16 mouse cellular contexts compared by ENCODE assay signal in the genomic region with DNA sequence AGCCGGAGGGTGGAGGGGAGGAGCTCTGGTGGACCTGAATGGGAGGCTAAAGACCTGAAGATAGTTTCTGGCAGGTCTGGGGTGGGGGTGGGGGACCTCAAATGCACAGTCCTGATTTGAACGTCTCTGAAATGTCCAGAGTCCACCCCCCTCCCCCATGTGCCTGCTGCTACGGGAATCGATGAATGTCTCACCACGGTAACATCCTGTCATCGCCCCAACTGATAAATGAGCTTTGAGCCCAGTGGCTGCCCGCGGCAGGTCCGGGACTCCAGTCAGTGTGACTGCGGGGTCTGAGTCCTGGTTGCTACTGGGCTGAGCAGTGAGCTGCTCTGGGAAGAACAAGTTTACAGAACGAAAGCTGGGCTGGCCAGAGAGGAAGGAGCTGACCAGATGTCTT.
DNase-seq lines count a peak whose midpoint lies in the region; ATAC-seq lines count a peak whose summit lies in the region.
"Had no signal": no experiment of that assay in that cellular context is flagged by ENCODE, and none has a peak within 500 bp of the region (broad histone marks: within the 10 kb centered on the region; RNA-seq: fewer than 3 reads in every experiment).

No protein-coding gene starts in this region.

- no peak for DNase-seq in heart, postnatal 36 days
- DNase-seq in neural tube, embryonic 10.5 days (ENCODE audit: extremely low spot score, low spot score): peak; percentile 40
- DNase-seq in liver, embryonic 13.5 days: no peak
- DNase-seq in cerebellum, postnatal 4 days (ENCODE audit: low spot score in 2 of 2): no peak
- DNase-seq in right cerebral cortex, postnatal 10 days (ENCODE audit: low spot score in 2 of 2): no peak
- DNase-seq in cerebellum, postnatal 25 days: no peak
- DNase-seq: adrenal gland, postnatal 25 days; layer of hippocampus, postnatal 36 days had no signal

- H3K9me3 ChIP-seq in heart, embryonic 13.5 days: peaks cover 9% of the 10 kb centered on the region; the same call in 1 of the 2 replicates
- H3K9me3 ChIP-seq in neural tube, embryonic 15.5 days (replicated peaks): no peaks in the 10 kb centered on the region
- no peaks in the 10 kb centered on the region for H3K9me3 ChIP-seq in liver, embryonic 13.5 days (replicated peaks)
- H3K9me3 ChIP-seq: heart, embryonic 15.5 days; limb, embryonic 10.5 days; neural tube, embryonic 12.5 days had no signal

- H3K4me2 ChIP-seq in heart, embryonic 13.5 days: peak overlapping the region; percentile 46
- no peak overlapping the region for H3K4me2 ChIP-seq in neural tube, embryonic 15.5 days
- no peak overlapping the region for H3K4me2 ChIP-seq in liver, embryonic 13.5 days
- H3K4me2 ChIP-seq: heart, embryonic 15.5 days; midbrain, embryonic 12.5 days; neural tube, embryonic 12.5 days had no signal

- peaks cover 14% of the 10 kb centered on the region for H3K4me1 ChIP-seq in heart, embryonic 13.5 days
- no peaks in the 10 kb centered on the region for H3K4me1 ChIP-seq in neural tube, embryonic 15.5 days
- peaks cover 11% of the 10 kb centered on the region; the same call in 1 of the 2 replicates for H3K4me1 ChIP-seq in liver, embryonic 13.5 days (replicated peaks)

- 19% methylated on average over 11 of the region's 11 CpGs for WGBS in heart, embryonic 13.5 days
- 48% methylated on average over 11 of the region's 11 CpGs for WGBS in neural tube, embryonic 15.5 days
- WGBS in liver, embryonic 13.5 days (ENCODE audit: insufficient replicate concordance): 40% methylated on average over 11 of the region's 11 CpGs

- peak overlapping the region; percentile 33; the same call in 1 of the 2 replicates for H3K9ac ChIP-seq in heart, embryonic 13.5 days
- no peak overlapping the region for H3K9ac ChIP-seq in neural tube, embryonic 15.5 days (replicated peaks)
- no peak overlapping the region for H3K9ac ChIP-seq in liver, embryonic 13.5 days
- H3K9ac ChIP-seq: heart, embryonic 15.5 days; midbrain, embryonic 12.5 days; neural tube, embryonic 12.5 days had no signal

- no peaks in the 10 kb centered on the region for H3K36me3 ChIP-seq in heart, embryonic 13.5 days
- H3K36me3 ChIP-seq in neural tube, embryonic 15.5 days: no peaks in the 10 kb centered on the region
- H3K36me3 ChIP-seq in liver, embryonic 13.5 days: no peaks in the 10 kb centered on the region
- H3K36me3 ChIP-seq: G1E; heart, embryonic 15.5 days; limb, embryonic 10.5 days; midbrain, embryonic 12.5 days; neural tube, embryonic 12.5 days had no signal

- no peak overlapping the region for H3K27ac ChIP-seq in heart, embryonic 13.5 days (replicated peaks)
- no peak overlapping the region for H3K27ac ChIP-seq in neural tube, embryonic 15.5 days (replicated peaks)
- H3K27ac ChIP-seq in liver, embryonic 13.5 days: no peak overlapping the region
- H3K27ac ChIP-seq: heart, embryonic 15.5 days; kidney, postnatal 0 days; limb, embryonic 10.5 days; midbrain, embryonic 12.5 days; neural tube, embryonic 12.5 days had no signal

- no peaks in the 10 kb centered on the region for H3K27me3 ChIP-seq in heart, embryonic 13.5 days (replicated peaks)
- H3K27me3 ChIP-seq in neural tube, embryonic 15.5 days (replicated peaks): no peaks in the 10 kb centered on the region
- no peaks in the 10 kb centered on the region for H3K27me3 ChIP-seq in liver, embryonic 13.5 days
- H3K27me3 ChIP-seq: heart, embryonic 15.5 days; midbrain, embryonic 12.5 days; neural tube, embryonic 12.5 days had no signal

- ATAC-seq in heart, embryonic 13.5 days (ENCODE audit: extremely low read depth, insufficient number of reproducible peaks, low FRiP score, low TSS enrichment): no peak
- ATAC-seq in neural tube, embryonic 15.5 days (ENCODE audit: low FRiP score): no peak
- peak; percentile 67 for ATAC-seq in liver, embryonic 13.5 days (ENCODE audit: low read depth)

- H3K4me3 ChIP-seq in heart, embryonic 13.5 days: no peak overlapping the region
- no peak overlapping the region for H3K4me3 ChIP-seq in neural tube, embryonic 15.5 days (replicated peaks)
- no peak overlapping the region for H3K4me3 ChIP-seq in liver, embryonic 13.5 days (replicated peaks)
- H3K4me3 ChIP-seq: heart, embryonic 15.5 days; limb, embryonic 10.5 days; midbrain, embryonic 12.5 days; neural tube, embryonic 12.5 days had no signal

- intact Hi-C loops in heart, postnatal 36 days (cut with DNase I): no loop called here
